Mouse (Mus musculus): ENCODE measurements at regions not wholly inside any gene's neighbourhood (a gene's known extent, or its start where the extent isn't known, plus 50 kb on each side); places are given as distances from the start of the nearest gene placed in this dataset.

DNA sequence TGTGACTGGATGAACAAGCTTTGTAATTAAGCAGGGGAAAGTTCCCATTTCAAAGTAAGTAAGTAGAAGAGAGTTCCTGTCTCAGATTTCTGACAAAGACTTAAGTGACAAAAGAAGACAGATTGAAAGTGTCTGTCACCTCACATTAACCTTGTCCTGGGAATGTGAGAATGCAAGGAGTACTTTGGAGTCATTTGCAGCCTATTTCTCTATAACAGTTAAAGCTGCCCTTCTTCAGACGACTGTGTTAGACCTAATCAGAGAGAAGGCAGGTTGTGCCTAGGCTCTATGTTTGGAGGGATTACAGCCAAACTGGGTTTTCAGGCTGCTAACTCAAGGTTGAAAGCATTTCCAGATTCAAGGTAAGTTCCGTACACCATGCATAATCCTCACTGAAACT lies 446.5 kb downstream of the Pdgfc start:
- H3K27ac ChIP-seq (ENCODE audit: insufficient read depth, low read length) = no peak overlapping the region
- H3K4me1 ChIP-seq (ENCODE audit: control insufficient read depth, insufficient read depth, low read length) = peaks cover 3% of the 10 kb centered on the region
- H3K4me3 ChIP-seq (ENCODE audit: insufficient read depth, low read length) = no peak overlapping the region
- no peak for TF ChIP-seq CTCF (IDR thresholded peaks at IDR 0.05; ENCODE audit: borderline replicate concordance, insufficient read depth, low read length)
- TF ChIP-seq POLR2A (IDR thresholded peaks at IDR 0.05; ENCODE audit: low read depth, low read length) = no peak

- Histone ChIP-seq H3K4me3 (ENCODE audit: insufficient read depth, low read length) (no peak overlapping the region), H3K4me1 (ENCODE audit: control insufficient read depth, insufficient read depth, low read length) (peaks cover 3% of the 10 kb centered on the region), H3K27ac (ENCODE audit: insufficient read depth, low read length) (no peak overlapping the region)
- peak; percentile 68; the same call in 1 of the 2 replicates for TF ChIP-seq CTCF (IDR thresholded peaks at IDR 0.05; ENCODE audit: borderline replicate concordance, insufficient read depth, low read length)
- TF ChIP-seq POLR2A (IDR thresholded peaks at IDR 0.05; ENCODE audit: low read depth, low read length) = no peak
Observed at GRCm38 (mm10) chr3:81483363-81483762, 447.1 kb downstream of the Pdgfc start.

DNA sequence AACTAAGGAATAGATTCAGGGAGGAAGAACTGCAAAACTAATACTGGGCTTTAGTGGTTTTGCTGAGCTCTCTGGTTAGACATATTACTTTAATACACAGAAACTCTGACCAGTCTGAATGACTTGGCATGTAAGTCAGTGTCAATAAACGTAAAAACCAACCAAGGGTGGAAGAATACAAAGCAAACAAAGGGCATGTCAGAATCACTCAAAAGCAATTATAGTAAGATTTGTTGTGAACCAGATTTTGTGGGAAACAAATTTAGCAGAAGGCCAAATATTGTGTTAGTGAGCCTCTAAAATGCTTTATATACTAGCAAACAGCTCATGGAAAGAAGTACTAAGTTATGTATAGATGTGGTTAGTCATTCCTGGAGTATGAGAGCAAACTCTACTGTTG lies 427.1 kb upstream of the Ctso start:
- no peak overlapping the region for H3K4me3 ChIP-seq (ENCODE audit: insufficient read depth, low read length)
- TF ChIP-seq CTCF (IDR thresholded peaks at IDR 0.05; ENCODE audit: borderline replicate concordance, insufficient read depth, low read length) (no peak), POLR2A (IDR thresholded peaks at IDR 0.05; ENCODE audit: low read depth, low read length) (no peak)
- no peak overlapping the region for H3K27ac ChIP-seq (ENCODE audit: insufficient read depth, low read length)

GRCm38 (mm10) chr3:81508611-81509010 lies 423.8 kb upstream of the Ctso start:
- no peak overlapping the region for H3K4me3 ChIP-seq (ENCODE audit: insufficient read depth, low read length)
- TF ChIP-seq CTCF (IDR thresholded peaks at IDR 0.05; ENCODE audit: borderline replicate concordance, insufficient read depth, low read length) (no peak), POLR2A (IDR thresholded peaks at IDR 0.05; ENCODE audit: low read depth, low read length) (no peak)
- no peaks in the 10 kb centered on the region for H3K4me1 ChIP-seq (ENCODE audit: control insufficient read depth, insufficient read depth, low read length)
- H3K27ac ChIP-seq (ENCODE audit: insufficient read depth, low read length) = no peak overlapping the region

More for the DNA sequence above, 427.1 kb upstream of the Ctso start:
- no peaks in the 10 kb centered on the region for H3K4me1 ChIP-seq (ENCODE audit: control insufficient read depth, insufficient read depth, low read length)

DNA sequence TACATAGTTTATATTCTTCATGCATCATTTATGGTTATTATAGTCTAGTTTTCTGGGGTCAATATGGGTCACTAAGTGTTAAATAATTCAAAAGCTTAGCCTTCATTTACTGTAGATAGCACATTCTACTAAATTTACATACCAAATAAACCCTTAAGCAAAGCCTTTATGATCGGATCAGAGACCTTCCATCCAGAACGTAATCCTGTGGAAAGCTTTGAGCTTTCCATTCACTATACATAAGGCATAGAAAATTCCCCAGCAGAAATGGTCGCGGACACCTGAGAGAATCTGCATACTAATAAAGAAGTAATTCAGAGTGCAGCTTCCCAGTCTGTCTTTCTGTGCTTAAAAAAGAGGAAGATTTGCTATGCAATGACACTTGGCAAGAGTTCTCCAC lies 410.6 kb upstream of the Ctso start:
- H3K27ac ChIP-seq (ENCODE audit: insufficient read depth, low read length) = no peak overlapping the region
- H3K4me1 ChIP-seq (ENCODE audit: control insufficient read depth, insufficient read depth, low read length) = no peaks in the 10 kb centered on the region
- TF ChIP-seq POLR2A (IDR thresholded peaks at IDR 0.05; ENCODE audit: low read depth, low read length) (no peak), CTCF (IDR thresholded peaks at IDR 0.05; ENCODE audit: borderline replicate concordance, insufficient read depth, low read length) (no peak)
- H3K4me3 ChIP-seq (ENCODE audit: insufficient read depth, low read length) = no peak overlapping the region

- Histone ChIP-seq H3K4me1 (ENCODE audit: control insufficient read depth, insufficient read depth, low read length) (no peaks in the 10 kb centered on the region), H3K4me3 (ENCODE audit: insufficient read depth, low read length) (no peak overlapping the region), H3K27ac (ENCODE audit: insufficient read depth, low read length) (no peak overlapping the region)
- TF ChIP-seq POLR2A (IDR thresholded peaks at IDR 0.05; ENCODE audit: low read depth, low read length) = no peak
- no peak for TF ChIP-seq CTCF (IDR thresholded peaks at IDR 0.05; ENCODE audit: borderline replicate concordance, insufficient read depth, low read length)
Observed at GRCm38 (mm10) chr3:81530872-81531271, 401.5 kb upstream of the Ctso start.

DNA sequence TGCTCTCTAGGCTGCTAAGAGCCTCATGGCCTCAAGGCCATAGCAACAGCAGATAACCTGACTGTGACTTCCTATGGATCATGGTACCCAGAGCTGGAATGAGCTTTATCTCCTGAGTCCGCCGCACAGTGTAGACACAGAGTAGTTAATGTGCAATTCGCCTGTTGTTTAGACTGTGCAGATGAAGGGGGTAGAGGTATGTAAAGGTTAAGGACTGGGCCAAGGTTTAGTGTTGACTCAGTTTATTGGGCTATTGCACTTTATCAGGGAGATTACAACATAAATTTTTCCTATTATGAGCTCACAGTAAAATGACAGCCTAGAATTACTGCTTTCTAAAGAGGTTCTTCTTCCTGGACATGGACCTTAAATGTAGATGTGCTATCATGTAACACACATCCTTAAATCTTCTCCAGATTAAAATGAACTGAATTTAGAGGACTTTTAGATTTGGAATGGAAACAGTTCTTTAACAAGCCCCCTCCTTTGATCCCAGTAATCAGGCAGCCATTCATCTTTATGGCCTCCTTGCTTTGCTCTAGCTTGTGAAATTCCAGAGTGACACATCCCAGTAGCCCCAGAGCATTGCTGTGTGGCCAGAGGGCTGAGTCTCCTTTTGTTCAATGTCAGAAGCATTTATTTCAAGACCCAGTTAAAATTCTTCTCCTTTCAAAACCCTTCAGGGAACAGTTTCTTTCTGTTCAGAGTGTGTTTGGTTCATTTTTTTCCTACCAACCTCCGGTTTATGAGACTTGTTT lies 396.8 kb upstream of the Ctso start:
- no peak overlapping the region for H3K4me3 ChIP-seq (ENCODE audit: insufficient read depth, low read length)
- no peak overlapping the region for H3K27ac ChIP-seq (ENCODE audit: insufficient read depth, low read length)
- H3K4me1 ChIP-seq (ENCODE audit: control insufficient read depth, insufficient read depth, low read length) = no peaks in the 10 kb centered on the region
- TF ChIP-seq POLR2A (IDR thresholded peaks at IDR 0.05; ENCODE audit: low read depth, low read length) (no peak), CTCF (IDR thresholded peaks at IDR 0.05; ENCODE audit: borderline replicate concordance, insufficient read depth, low read length) (no peak)

DNA sequence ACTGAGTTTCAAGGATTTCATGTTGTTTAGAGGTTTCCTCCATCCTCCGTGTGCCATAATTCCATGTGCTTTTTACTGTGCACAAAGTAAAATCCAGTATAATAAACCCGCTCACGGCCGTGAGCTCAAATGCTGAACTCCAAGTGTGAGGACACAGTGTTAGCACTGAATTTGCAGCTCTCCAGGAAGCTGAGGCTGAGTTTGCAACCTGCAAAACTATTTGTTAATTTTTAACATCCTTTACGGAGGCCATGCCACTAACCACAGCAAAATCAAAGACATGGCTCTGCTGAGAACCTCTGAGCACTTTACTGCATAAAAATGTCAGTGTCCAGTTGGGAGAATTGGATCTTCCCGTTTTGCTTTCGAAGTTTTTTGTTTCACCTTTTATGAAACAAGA lies 377.6 kb upstream of the Ctso start:
- Histone ChIP-seq H3K4me1 (ENCODE audit: control insufficient read depth, insufficient read depth, low read length) (no peaks in the 10 kb centered on the region), H3K4me3 (ENCODE audit: insufficient read depth, low read length) (no peak overlapping the region), H3K27ac (ENCODE audit: insufficient read depth, low read length) (no peak overlapping the region)
- TF ChIP-seq POLR2A (IDR thresholded peaks at IDR 0.05; ENCODE audit: low read depth, low read length) (no peak), CTCF (IDR thresholded peaks at IDR 0.05; ENCODE audit: borderline replicate concordance, insufficient read depth, low read length) (no peak)

DNA sequence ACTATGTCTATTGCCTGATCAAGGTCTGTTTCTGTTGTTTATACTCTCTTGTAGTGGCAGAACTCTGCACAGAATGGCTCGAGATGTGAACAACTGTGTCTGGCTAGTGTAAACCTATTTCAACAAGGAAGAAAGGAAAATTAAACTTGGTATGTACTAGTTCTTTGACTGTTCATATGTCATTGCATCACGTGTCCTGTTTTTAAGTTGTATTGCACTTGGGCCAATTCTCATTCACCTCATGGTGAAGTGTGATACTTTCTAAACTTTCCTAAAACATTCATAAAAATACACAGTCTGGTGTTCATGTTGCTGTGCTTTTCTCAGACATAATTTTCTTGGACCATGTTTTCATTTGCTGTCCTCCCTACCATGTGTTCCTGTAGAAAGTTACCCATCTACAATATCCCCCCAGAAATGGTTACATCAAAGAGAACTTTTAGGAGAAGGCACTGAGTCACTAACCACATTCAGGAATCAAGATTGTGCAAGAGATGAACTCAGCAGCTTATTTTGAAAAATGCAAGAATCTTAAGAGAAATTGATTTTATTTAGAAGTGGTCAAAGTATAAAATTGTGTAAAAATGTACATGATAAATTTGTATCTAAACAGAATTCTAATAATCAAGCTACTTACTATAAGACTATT lies 369.7 kb upstream of the Ctso start:
- Histone ChIP-seq H3K4me3 (ENCODE audit: insufficient read depth, low read length) (no peak overlapping the region), H3K4me1 (ENCODE audit: control insufficient read depth, insufficient read depth, low read length) (0 out of 2 replicates have a peak, but pooled peaks cover 3% of the 10 kb centered on the region), H3K27ac (ENCODE audit: insufficient read depth, low read length) (peak overlapping the region; percentile 80)
- TF ChIP-seq POLR2A (IDR thresholded peaks at IDR 0.05; ENCODE audit: low read depth, low read length) (no peak), CTCF (IDR thresholded peaks at IDR 0.05; ENCODE audit: borderline replicate concordance, insufficient read depth, low read length) (no peak)

All from embryonic fibroblast, embryonic 13.5 days (primary cell).